Mouse (Mus musculus) MEL (cell line): ENCODE results near the gene Slc22a5. TPM values are rescaled to one million over a fixed set of nuclear protein-coding genes. Genes with fewer than 3 reads are reported as not detected.
"Not testable (repeated sequence)": the region's sequence is repeated elsewhere in the genome, so short reads cannot be mapped to it uniquely, and the experiment has no call there.

Experiments used
- DNase-seq: peaks from one replicate; pipeline ENCODE4 v3.0.0; 2011; ENCODE audit warnings: low read depth, low spot score
- H3K27ac ChIP-seq: 2 replicates; pipeline ENCODE4 v1.5.1; 2012; ENCODE audit warnings: low read depth, mild to moderate bottlenecking, control low read depth, low read length, moderate library complexity; ENCODE audit not compliant: control insufficient read depth
- H3K27me3 ChIP-seq, 2 experiments: fragments of 150-350 bp in 1 of 2; sonication (generic) in 1 of 2; 2 replicates each; pipeline ENCODE4 v1.6.1; 2012; ENCODE audit warnings: low read length in 2 of 2, mild to moderate bottlenecking in 2 of 2, improper control_type of control experiment in 1 of 2, moderate library complexity in 1 of 2; ENCODE audit not compliant: insufficient read depth in 2 of 2, control insufficient read depth in 1 of 2
- H3K36me3 ChIP-seq, 2 experiments: 2 replicates each; pipeline ENCODE4 v1.6.1; 2012 to 2014; ENCODE audit warnings: low read length in 2 of 2, improper control_type of control experiment in 1 of 2, inconsistent platforms in 1 of 2, mild to moderate bottlenecking in 1 of 2; ENCODE audit not compliant: insufficient read depth in 2 of 2, control insufficient read depth in 1 of 2
- H3K4me1 ChIP-seq, 2 experiments: fragments of 150-350 bp in 1 of 2; sonication (generic) in 1 of 2; 2 replicates each; pipeline ENCODE4 v1.6.1; 2012; ENCODE audit warnings: low read length in 2 of 2, improper control_type of control experiment in 1 of 2, mild to moderate bottlenecking in 1 of 2; ENCODE audit not compliant: insufficient read depth in 2 of 2, control insufficient read depth in 1 of 2
- H3K4me3 ChIP-seq, 2 experiments: fragments of 150-350 bp in 1 of 2; sonication (generic) in 1 of 2; 2 replicates each; pipeline ENCODE4 v1.5.1; 2012; ENCODE audit warnings: low read depth in 2 of 2, low read length in 2 of 2, mild to moderate bottlenecking in 2 of 2, moderate library complexity in 2 of 2, control low read depth in 1 of 2, improper control_type of control experiment in 1 of 2; ENCODE audit not compliant: control insufficient read depth in 1 of 2, insufficient read depth in 1 of 2
- H3K79me2 ChIP-seq: 2 replicates; pipeline ENCODE4 v1.6.1; 2012; ENCODE audit warnings: mild to moderate bottlenecking, low read length, moderate library complexity; ENCODE audit not compliant: control insufficient read depth, poor library complexity, insufficient read depth
- H3K9ac ChIP-seq: 2 replicates; pipeline ENCODE4 v1.6.1; 2012; ENCODE audit warnings: low read depth, mild to moderate bottlenecking, control low read depth, low read length, moderate library complexity; ENCODE audit not compliant: control insufficient read depth, poor library complexity, severe bottlenecking
- H3K9me3 ChIP-seq: fragments of 150-350 bp; sonication (generic); replicated peaks from 2 replicates; pipeline ENCODE4 v1.6.1; 2012; ENCODE audit warnings: mild to moderate bottlenecking, low read length, improper control_type of control experiment, moderate library complexity; ENCODE audit not compliant: insufficient read depth
- CTCF ChIP-seq, 3 experiments: IDR thresholded peaks in 2 of 3; conservative IDR thresholded peaks in 1 of 3; 2 replicates each; pipeline ENCODE4 v1.5.1; 2011 to 2012; ENCODE audit warnings: low read length in 3 of 3, low read depth in 2 of 3, mild to moderate bottlenecking in 2 of 3, improper control_type of control experiment in 1 of 3, inconsistent platforms in 1 of 3, mixed read lengths in 1 of 3, moderate library complexity in 1 of 3; ENCODE audit not compliant: control insufficient read depth in 1 of 3, insufficient read depth in 1 of 3, poor library complexity in 1 of 3, severe bottlenecking in 1 of 3
- SMC3 ChIP-seq: IDR thresholded peaks from 2 replicates; pipeline ENCODE4 v1.6.1; 2011; ENCODE audit warnings: low read depth, low read length, improper control_type of control experiment
- TBP ChIP-seq: IDR thresholded peaks from 2 replicates; pipeline ENCODE4 v1.8.0; 2011; ENCODE audit warnings: low read depth, low read length, improper control_type of control experiment
- polyA plus RNA-seq, 2 experiments: library from polyadenylated mRNA; stranded (reverse) in 1 of 2; unstranded in 1 of 2; fragments of >175 nt in 1 of 2; fragments of >200 nt in 1 of 2; gene quantifications; 2 replicates each; pipeline versions ENCODE4 v1.2.1 to v1.2.4; 2012; ENCODE audit warnings: low replicate concordance in 2 of 2, low read depth in 1 of 2; ENCODE audit not compliant: insufficient read length in 2 of 2, insufficient read depth in 1 of 2, missing spikeins in 1 of 2
- total RNA-seq: library from RNA; depleted of rRNA; stranded (reverse); fragments of 300-350 nt; gene quantifications from 2 replicates; pipeline ENCODE4 v1.2.3, GENCODE M21; 2012

Gene Slc22a5
- total and polyA plus RNA-seq, 3 experiments, result 11.8 to 12.5 TPM; not detected in 1

- not testable (repeated sequence) for H3K27ac ChIP-seq, H3K9me3 ChIP-seq, H3K79me2 ChIP-seq, H3K9ac ChIP-seq, H3K4me1 ChIP-seq, H3K27me3 ChIP-seq, DNase-seq, H3K36me3 ChIP-seq, H3K4me3 ChIP-seq
- peak; percentile 27 for TF ChIP-seq SMC3
- TF ChIP-seq CTCF (IDR thresholded peaks at IDR 0.05 in 2 of 3, conservative IDR thresholded peaks at IDR 0.05 in 1 of 3; ENCODE audit: control insufficient read depth in 1 of 3, insufficient read depth in 1 of 3, low read depth in 2 of 3, low read length in 3 of 3, poor library complexity in 1 of 3, severe bottlenecking in 1 of 3), result peak; percentile 19 to 46 (median 28); a peak in 5 of 6 replicates
Measured at GRCm38 (mm10) chr11:53868323-53868722, 23.1 kb downstream of the Slc22a5 start.

GRCm38 (mm10) chr11:53864724-53865310 is 26.6 kb downstream of the Slc22a5 start:
- DNase-seq, H3K36me3 ChIP-seq, H3K9me3 ChIP-seq, H3K4me3 ChIP-seq, H3K9ac ChIP-seq, H3K79me2 ChIP-seq, H3K4me1 ChIP-seq, H3K27ac ChIP-seq, H3K27me3 ChIP-seq: not testable (repeated sequence)

- not testable (repeated sequence) for H3K4me3 ChIP-seq, H3K9me3 ChIP-seq, H3K79me2 ChIP-seq, H3K36me3 ChIP-seq, H3K27ac ChIP-seq, H3K9ac ChIP-seq, H3K27me3 ChIP-seq
- peaks cover 11% of the 10 kb centered on the region in 2 experiments for H3K4me1 ChIP-seq
- TF ChIP-seq TBP, result peak; percentile 61
- peak; percentile 45 for DNase-seq
Measured at GRCm38 (mm10) chr11:53860944-53861343, 30.5 kb downstream of the Slc22a5 start.

- Histone ChIP-seq H3K4me1 (peaks cover 11% of the 10 kb centered on the region in 2 experiments), H3K4me3 (peak within 1 kb of the TSS; percentile 66 to 94), H3K9ac (peak within 1 kb of the TSS; percentile 63)
- not testable (repeated sequence) for H3K27ac ChIP-seq, H3K36me3 ChIP-seq, H3K79me2 ChIP-seq, H3K27me3 ChIP-seq, H3K9me3 ChIP-seq
- peak; percentile 11; the same call in 1 of the 2 replicates for TF ChIP-seq SMC3
- TF ChIP-seq CTCF (IDR thresholded peaks at IDR 0.05 in 2 of 3, conservative IDR thresholded peaks at IDR 0.05 in 1 of 3; ENCODE audit: control insufficient read depth in 1 of 3, insufficient read depth in 1 of 3, low read depth in 2 of 3, low read length in 3 of 3, poor library complexity in 1 of 3, severe bottlenecking in 1 of 3), result peak in 1 of 3 experiments; percentile 29; a peak in 2 of 6 replicates
- peak; percentile 58 for DNase-seq
Measured at GRCm38 (mm10) chr11:53858761-53859580, 32.5 kb downstream of the Slc22a5 start, which contains the start of gene Gm12216. TSS of gene Gm12216 (minus strand) at chr11:53859256.
